Mouse (Mus musculus): ENCODE data around the gene Cpsf3. TPM values are rescaled to one million over a fixed set of nuclear protein-coding genes. Genes with fewer than 3 reads are reported as not detected.

The Cpsf3 gene
- total and polyA plus RNA-seq, 3 experiments: 79.8 to 159 (median 117) TPM

DNA sequence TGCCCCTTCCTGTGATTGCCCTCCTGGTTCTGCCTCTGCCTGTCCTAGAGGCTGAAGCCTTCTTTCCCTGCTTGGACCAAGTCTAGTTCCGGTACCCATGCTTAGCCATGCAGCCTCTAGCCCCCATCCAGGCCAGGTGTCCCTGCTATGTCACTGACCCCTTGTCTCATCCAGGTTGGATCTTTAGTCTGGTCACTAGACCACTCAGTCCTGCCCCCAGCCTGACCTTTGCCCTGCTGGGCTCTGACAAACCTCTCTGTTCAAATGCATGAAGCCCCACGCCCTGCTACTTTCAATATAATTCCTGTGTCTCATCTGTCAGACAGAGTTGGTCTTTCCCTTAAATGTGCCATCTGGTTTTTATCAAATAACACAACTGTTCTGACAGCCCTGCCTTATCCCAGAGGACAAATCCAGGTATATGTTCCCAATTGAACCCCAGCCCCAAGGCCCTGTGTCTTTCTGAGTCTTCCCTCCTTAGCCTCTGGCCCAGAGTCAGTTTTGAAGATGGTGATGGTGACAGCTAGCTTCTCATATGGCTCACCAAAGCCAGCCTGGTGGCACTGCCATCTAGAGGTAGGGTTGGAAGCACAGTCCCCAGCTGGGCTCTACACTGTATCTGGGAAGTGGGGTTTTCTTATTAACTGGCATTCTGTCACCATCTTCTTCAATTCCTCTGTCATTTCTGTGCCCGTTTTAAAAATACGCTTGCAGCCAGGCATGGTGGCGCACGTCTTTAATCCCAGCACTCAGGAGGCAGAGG lies 24.5 kb upstream of the Cpsf3 start:
- TF ChIP-seq USF2 (conservative IDR thresholded peaks at IDR 0.05; ENCODE audit: low read depth, low read length): no peak
- peak in 1 of 2 experiments; percentile 64; a peak in 2 of 4 replicates for TF ChIP-seq CTCF (conservative IDR thresholded peaks at IDR 0.05 in 1 of 2, IDR thresholded peaks at IDR 0.05 in 1 of 2; ENCODE audit: low read depth in 2 of 2, low read length in 2 of 2)
- TF ChIP-seq ETS1 (conservative IDR thresholded peaks at IDR 0.05; ENCODE audit: low read depth, low read length): no peak
- TF ChIP-seq ZNF384 (IDR thresholded peaks at IDR 0.05; ENCODE audit: low read depth, low read length): no peak
- TF ChIP-seq USF1 (IDR thresholded peaks at IDR 0.05; ENCODE audit: low read depth, low read length): no peak
- peak; percentile 44 for TF ChIP-seq RAD21 (IDR thresholded peaks at IDR 0.05; ENCODE audit: low read depth, low read length)
- no peak for TF ChIP-seq CHD2 (IDR thresholded peaks at IDR 0.05; ENCODE audit: low read length)
- no peak for TF ChIP-seq ZKSCAN1 (IDR thresholded peaks at IDR 0.05; ENCODE audit: borderline replicate concordance, low read depth, low read length)
- peak; percentile 48 for TF ChIP-seq SMC3 (IDR thresholded peaks at IDR 0.05; ENCODE audit: low read depth, low read length)
- peaks cover 0 to 29% of the 10 kb centered on the region in 2 experiments for H3K36me3 ChIP-seq (replicated peaks in 1 of 2; ENCODE audit: control insufficient read depth in 1 of 2, insufficient read depth in 1 of 2, low read length in 1 of 2)
- H3K4me1 ChIP-seq (ENCODE audit: control insufficient read depth in 1 of 2, insufficient read depth in 2 of 2): peaks cover 6 to 11% of the 10 kb centered on the region in 2 experiments; a peak in 3 of 4 replicates
- no peak overlapping the region for H3K27ac ChIP-seq (ENCODE audit: insufficient read depth, low read depth)
- DNase-seq (ENCODE audit: extremely low read depth): peak; percentile 27
- no peaks in the 10 kb centered on the region for H3K27me3 ChIP-seq (replicated peaks)
- H3K9me3 ChIP-seq (replicated peaks; ENCODE audit: low read length): no peaks in the 10 kb centered on the region
- no peak overlapping the region for H3K4me2 ChIP-seq (ENCODE audit: insufficient read depth, low read depth, poor library complexity, severe bottlenecking)
- H3K79me2 ChIP-seq (replicated peaks; ENCODE audit: control insufficient read depth, extremely low read depth, insufficient read depth, poor library complexity, severe bottlenecking): no peaks in the 10 kb centered on the region
- H3K9ac ChIP-seq (ENCODE audit: insufficient read depth, low read depth): no peak overlapping the region
- in situ Hi-C loops (cut with MboI; ENCODE audit: low pct_ligation_motif_present, low pct_unique_long_range_greater_than_20kb, low sequenced_read_pairs) (loop anchor here (25.0 kb wide), 1 partner anchor 173 kb away; no protein-coding TSS in a partner anchor), dilution Hi-C loops (cut with MboI; ENCODE audit: extremely low pct_ligation_motif_present, extremely low pct_unique_long_range_greater_than_20kb, low sequenced_read_pairs) (no loop called here)
- no peak overlapping the region for H3K4me3 ChIP-seq (replicated peaks in 1 of 3; ENCODE audit: low read depth in 2 of 3, low read length in 2 of 3, poor library complexity in 1 of 3)

DNA sequence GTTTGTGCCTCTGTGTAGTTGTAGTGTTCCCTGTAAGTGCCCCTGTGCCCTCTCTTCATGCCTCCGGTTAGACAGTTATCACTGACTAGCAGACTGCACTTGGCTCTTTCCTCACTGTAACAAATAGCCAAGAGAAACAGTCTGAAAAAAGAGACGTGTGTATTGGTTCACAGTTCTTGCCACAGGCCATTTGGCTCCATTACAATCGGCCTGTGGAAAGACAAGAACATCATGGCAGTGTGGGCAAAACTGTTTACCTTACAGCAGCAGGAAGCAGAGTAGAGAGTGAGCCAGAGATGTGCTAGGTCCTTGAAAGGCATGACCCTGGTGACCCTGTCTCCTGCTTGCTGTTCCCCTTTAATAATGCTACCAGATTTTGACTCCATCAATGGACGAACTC lies 23.7 kb upstream of the Cpsf3 start:
- TF ChIP-seq ZNF384 (IDR thresholded peaks at IDR 0.05; ENCODE audit: low read depth, low read length) (no peak), JUND (conservative IDR thresholded peaks at IDR 0.05; ENCODE audit: low read depth, low read length) (no peak), JUN (IDR thresholded peaks at IDR 0.05; ENCODE audit: insufficient read depth, low read depth, low read length) (no peak), CTCF (conservative IDR thresholded peaks at IDR 0.05 in 1 of 2, IDR thresholded peaks at IDR 0.05 in 1 of 2; ENCODE audit: low read depth in 2 of 2, low read length in 2 of 2) (no peak), USF2 (conservative IDR thresholded peaks at IDR 0.05; ENCODE audit: low read depth, low read length) (no peak), MXI1 (IDR thresholded peaks at IDR 0.05; ENCODE audit: low read depth, low read length) (no peak), SMC3 (IDR thresholded peaks at IDR 0.05; ENCODE audit: low read depth, low read length) (no peak), TBP (conservative IDR thresholded peaks at IDR 0.05; ENCODE audit: low read depth, low read length) (no peak), TCF12 (IDR thresholded peaks at IDR 0.05; ENCODE audit: low read depth, low read length) (no peak), CHD2 (IDR thresholded peaks at IDR 0.05; ENCODE audit: low read length) (no peak), USF1 (IDR thresholded peaks at IDR 0.05; ENCODE audit: low read depth, low read length) (no peak), IRF4 (IDR thresholded peaks at IDR 0.05; ENCODE audit: low read depth, low read length) (no peak), RAD21 (IDR thresholded peaks at IDR 0.05; ENCODE audit: low read depth, low read length) (no peak), NELFE (IDR thresholded peaks at IDR 0.05; ENCODE audit: low read depth, low read length) (no peak), E2F4 (IDR thresholded peaks at IDR 0.05; ENCODE audit: insufficient replicate concordance, low read depth, low read length) (no peak)
- H3K9ac ChIP-seq (ENCODE audit: insufficient read depth, low read depth): no peak overlapping the region
- no peak overlapping the region for H3K4me2 ChIP-seq (ENCODE audit: insufficient read depth, low read depth, poor library complexity, severe bottlenecking)
- peaks cover 0 to 37% of the 10 kb centered on the region in 2 experiments for H3K36me3 ChIP-seq (replicated peaks in 1 of 2; ENCODE audit: control insufficient read depth in 1 of 2, insufficient read depth in 1 of 2, low read length in 1 of 2)
- DNase-seq (ENCODE audit: extremely low read depth): no peak
- dilution Hi-C loops (cut with MboI; ENCODE audit: extremely low pct_ligation_motif_present, extremely low pct_unique_long_range_greater_than_20kb, low sequenced_read_pairs) (no loop called here), in situ Hi-C loops (cut with MboI; ENCODE audit: low pct_ligation_motif_present, low pct_unique_long_range_greater_than_20kb, low sequenced_read_pairs) (loop anchor here (25.0 kb wide), 1 partner anchor 174 kb away; no protein-coding TSS in a partner anchor)
- H3K27me3 ChIP-seq (replicated peaks): no peaks in the 10 kb centered on the region
- H3K4me1 ChIP-seq (ENCODE audit: control insufficient read depth in 1 of 2, insufficient read depth in 2 of 2): peaks cover 6 to 11% of the 10 kb centered on the region in 2 experiments; a peak in 3 of 4 replicates
- no peaks in the 10 kb centered on the region for H3K79me2 ChIP-seq (replicated peaks; ENCODE audit: control insufficient read depth, extremely low read depth, insufficient read depth, poor library complexity, severe bottlenecking)
- no peak overlapping the region for H3K27ac ChIP-seq (ENCODE audit: insufficient read depth, low read depth)
- H3K9me3 ChIP-seq (replicated peaks; ENCODE audit: low read length): no peaks in the 10 kb centered on the region
- no peak overlapping the region for H3K4me3 ChIP-seq (replicated peaks in 1 of 3; ENCODE audit: low read depth in 2 of 3, low read length in 2 of 3, poor library complexity in 1 of 3)
